Mouse (Mus musculus): Measurements from ENCODE around the gene Ankmy1. TPM values are rescaled to one million over a fixed set of nuclear protein-coding genes. Genes with fewer than 3 reads are reported as not detected.

Ankmy1 gene
- polyA plus RNA-seq, 1 experiment from 2014 or later = 0.67 TPM

DNA sequence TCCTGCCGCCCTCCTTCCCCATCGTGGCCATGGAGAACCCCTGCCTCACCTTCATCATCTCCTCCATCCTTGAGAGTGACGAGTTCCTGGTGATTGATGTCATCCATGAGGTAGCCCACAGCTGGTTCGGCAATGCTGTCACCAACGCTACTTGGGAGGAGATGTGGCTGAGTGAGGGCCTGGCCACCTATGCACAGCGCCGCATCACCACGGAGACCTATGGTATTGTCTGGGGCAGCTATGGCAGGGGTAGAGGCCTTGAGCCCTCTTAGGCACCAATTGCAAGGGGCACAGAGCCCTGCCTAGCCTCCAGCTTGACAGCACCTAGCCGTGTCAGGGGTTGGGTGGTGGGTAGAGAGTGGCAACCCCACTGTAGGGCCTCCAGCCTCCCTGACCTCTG is 14.0 kb upstream of the Ankmy1 start:
- ATAC-seq (replicated peaks; ENCODE audit: extremely low read depth, insufficient read depth, low FRiP score) = no peak
- no peaks in the 10 kb centered on the region for H3K27me3 ChIP-seq (ENCODE audit: control insufficient read depth, insufficient read depth, low read length)
- no peak overlapping the region for H3K9ac ChIP-seq (ENCODE audit: low read length)
- H3K9me3 ChIP-seq (replicated peaks; ENCODE audit: control insufficient read depth, low read length) = no peaks in the 10 kb centered on the region
- H3K27ac ChIP-seq (ENCODE audit: low read length) = no peak overlapping the region
- no peak overlapping the region for H3K4me3 ChIP-seq (ENCODE audit: low read length)
- peaks cover 21% of the 10 kb centered on the region for H3K4me1 ChIP-seq (ENCODE audit: control insufficient read depth, insufficient read depth, low read length)
- H3K4me2 ChIP-seq (ENCODE audit: low read depth, low read length) = no peak overlapping the region
- 91% methylated on average over 9 of the region's 9 CpGs for WGBS
- peaks cover 50% of the 10 kb centered on the region for H3K36me3 ChIP-seq (ENCODE audit: control insufficient read depth, insufficient read depth)

DNA sequence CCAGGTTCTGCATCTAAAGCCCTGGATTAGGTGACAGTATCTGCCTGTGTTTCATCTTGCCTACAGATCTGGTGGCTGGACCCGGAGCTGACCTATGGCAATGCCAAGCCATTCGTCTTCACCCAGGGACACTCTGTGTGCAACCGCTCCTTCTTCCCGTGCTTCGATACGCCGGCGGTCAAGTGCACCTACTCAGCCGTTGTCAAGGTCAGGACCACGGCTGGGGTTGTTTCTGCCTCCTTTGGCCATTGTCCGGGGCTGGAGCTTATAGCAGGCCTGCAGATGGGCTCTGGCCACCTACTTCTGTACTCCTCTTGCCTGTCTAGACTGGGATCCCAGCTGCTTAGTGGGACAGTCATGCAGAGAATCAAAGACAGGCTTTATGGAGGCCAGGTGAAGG is 12.3 kb upstream of the Ankmy1 start:
- no peak overlapping the region for H3K27ac ChIP-seq (ENCODE audit: low read length)
- no peak overlapping the region for H3K4me3 ChIP-seq (ENCODE audit: low read length)
- 92% methylated on average over 11 of the region's 11 CpGs for WGBS
- no peaks in the 10 kb centered on the region for H3K27me3 ChIP-seq (ENCODE audit: control insufficient read depth, insufficient read depth, low read length)
- H3K9me3 ChIP-seq (replicated peaks; ENCODE audit: control insufficient read depth, low read length) = no peaks in the 10 kb centered on the region
- H3K4me2 ChIP-seq (ENCODE audit: low read depth, low read length) = no peak overlapping the region
- H3K9ac ChIP-seq (ENCODE audit: low read length) = no peak overlapping the region
- H3K36me3 ChIP-seq (ENCODE audit: control insufficient read depth, insufficient read depth) = peaks cover 50% of the 10 kb centered on the region
- H3K4me1 ChIP-seq (ENCODE audit: control insufficient read depth, insufficient read depth, low read length) = peaks cover 12% of the 10 kb centered on the region
- no peak for ATAC-seq (replicated peaks; ENCODE audit: extremely low read depth, insufficient read depth, low FRiP score)

DNA sequence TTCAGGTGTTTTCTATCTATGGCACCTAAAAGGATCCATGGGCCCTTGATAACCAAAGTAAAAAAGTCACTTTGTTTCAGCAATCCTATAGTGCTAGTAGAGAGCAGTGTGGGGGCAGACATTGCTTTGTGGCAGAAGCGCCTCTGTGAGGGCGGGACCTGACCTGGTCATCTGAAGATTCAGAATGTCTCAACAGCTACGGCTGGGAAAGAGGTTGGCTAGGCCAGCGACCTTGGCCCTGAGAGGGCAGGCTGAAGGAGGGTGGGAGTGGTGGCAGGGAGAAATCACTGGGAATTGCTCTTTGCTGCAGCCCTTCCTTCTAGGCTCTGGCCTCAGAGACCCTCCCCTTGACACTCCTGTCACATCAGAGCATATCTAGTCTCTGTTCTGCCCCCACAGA is 11.5 kb upstream of the Ankmy1 start:
- peaks cover 19% of the 10 kb centered on the region for H3K4me1 ChIP-seq (ENCODE audit: control insufficient read depth, insufficient read depth, low read length)
- no peak overlapping the region for H3K27ac ChIP-seq (ENCODE audit: low read length)
- no peak for ATAC-seq (replicated peaks; ENCODE audit: extremely low read depth, insufficient read depth, low FRiP score)
- no peak overlapping the region for H3K4me2 ChIP-seq (ENCODE audit: low read depth, low read length)
- H3K4me3 ChIP-seq (ENCODE audit: low read length) = no peak overlapping the region
- no peaks in the 10 kb centered on the region for H3K27me3 ChIP-seq (ENCODE audit: control insufficient read depth, insufficient read depth, low read length)
- 75% methylated on average over 4 of the region's 4 CpGs for WGBS
- H3K36me3 ChIP-seq (ENCODE audit: control insufficient read depth, insufficient read depth) = peaks cover 44% of the 10 kb centered on the region
- H3K9me3 ChIP-seq (replicated peaks; ENCODE audit: control insufficient read depth, low read length) = no peaks in the 10 kb centered on the region
- no peak overlapping the region for H3K9ac ChIP-seq (ENCODE audit: low read length)

DNA sequence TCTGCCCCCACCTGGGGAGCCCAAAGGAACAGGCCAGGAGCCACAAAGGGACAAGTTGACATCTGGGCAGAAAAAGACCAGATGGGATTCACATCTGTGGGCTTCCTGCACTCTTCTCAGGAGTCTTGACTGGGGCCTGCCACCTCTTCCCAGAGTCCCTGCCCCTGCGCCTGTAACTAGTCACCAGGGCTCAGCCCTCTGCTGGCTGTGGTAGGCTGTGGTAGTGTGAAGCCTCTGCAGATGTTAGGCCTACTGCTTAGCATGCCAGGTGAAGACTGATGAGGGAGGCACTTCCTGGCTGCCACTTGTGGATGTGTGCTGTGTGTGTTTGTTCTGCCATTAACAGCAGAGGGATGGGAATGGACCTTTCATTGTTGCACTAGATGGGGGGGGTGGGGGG is 9.6 kb upstream of the Ankmy1 start:
- H3K27me3 ChIP-seq (ENCODE audit: control insufficient read depth, insufficient read depth, low read length) = no peaks in the 10 kb centered on the region
- peak overlapping the region; percentile 76 for H3K4me3 ChIP-seq (ENCODE audit: low read length)
- peaks cover 25% of the 10 kb centered on the region for H3K36me3 ChIP-seq (ENCODE audit: control insufficient read depth, insufficient read depth)
- H3K27ac ChIP-seq (ENCODE audit: low read length) = 0 out of 2 replicates have a peak overlapping the region, but pooled peaks have one; percentile 12
- no peaks in the 10 kb centered on the region for H3K9me3 ChIP-seq (replicated peaks; ENCODE audit: control insufficient read depth, low read length)
- WGBS = 41% methylated on average over 1 of the region's 1 CpGs
- H3K4me2 ChIP-seq (ENCODE audit: low read depth, low read length) = peak overlapping the region; percentile 87
- H3K4me1 ChIP-seq (ENCODE audit: control insufficient read depth, insufficient read depth, low read length) = peaks cover 25% of the 10 kb centered on the region
- ATAC-seq (replicated peaks; ENCODE audit: extremely low read depth, insufficient read depth, low FRiP score) = no peak
- peak overlapping the region; percentile 95 for H3K9ac ChIP-seq (ENCODE audit: low read length)

DNA sequence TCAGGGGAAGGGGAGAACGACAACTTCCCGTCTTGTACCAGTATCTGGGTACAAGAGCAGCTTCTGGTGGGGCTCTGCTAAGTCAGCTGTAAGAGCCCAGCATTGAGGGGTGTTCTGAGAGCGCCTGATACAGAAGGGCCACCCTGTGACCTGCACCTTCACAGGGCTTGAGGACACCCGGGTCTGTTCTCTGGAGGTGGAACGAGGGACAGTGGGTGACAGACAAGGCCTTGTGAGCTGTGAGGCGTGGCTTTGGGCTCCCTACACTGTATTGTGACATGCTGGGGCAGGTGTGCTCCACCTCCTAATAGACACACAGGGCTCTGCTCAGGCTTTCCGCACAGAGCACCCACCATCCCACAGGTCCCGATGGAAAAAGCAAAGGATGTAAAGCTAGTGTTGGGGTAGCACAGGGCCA is 9.0 kb upstream of the Ankmy1 start:
- no peak for ATAC-seq (replicated peaks; ENCODE audit: extremely low read depth, insufficient read depth, low FRiP score)
- peak overlapping the region; percentile 91 for H3K27ac ChIP-seq (ENCODE audit: low read length)
- H3K36me3 ChIP-seq (ENCODE audit: control insufficient read depth, insufficient read depth) = peaks cover 19% of the 10 kb centered on the region
- 42% methylated on average over 8 of the region's 8 CpGs for WGBS
- H3K9ac ChIP-seq (ENCODE audit: low read length) = peak overlapping the region; percentile 95
- H3K9me3 ChIP-seq (replicated peaks; ENCODE audit: control insufficient read depth, low read length) = no peaks in the 10 kb centered on the region
- H3K4me3 ChIP-seq (ENCODE audit: low read length) = peak overlapping the region; percentile 76
- no peaks in the 10 kb centered on the region for H3K27me3 ChIP-seq (ENCODE audit: control insufficient read depth, insufficient read depth, low read length)
- H3K4me2 ChIP-seq (ENCODE audit: low read depth, low read length) = peak overlapping the region; percentile 87
- H3K4me1 ChIP-seq (ENCODE audit: control insufficient read depth, insufficient read depth, low read length) = peaks cover 25% of the 10 kb centered on the region

DNA sequence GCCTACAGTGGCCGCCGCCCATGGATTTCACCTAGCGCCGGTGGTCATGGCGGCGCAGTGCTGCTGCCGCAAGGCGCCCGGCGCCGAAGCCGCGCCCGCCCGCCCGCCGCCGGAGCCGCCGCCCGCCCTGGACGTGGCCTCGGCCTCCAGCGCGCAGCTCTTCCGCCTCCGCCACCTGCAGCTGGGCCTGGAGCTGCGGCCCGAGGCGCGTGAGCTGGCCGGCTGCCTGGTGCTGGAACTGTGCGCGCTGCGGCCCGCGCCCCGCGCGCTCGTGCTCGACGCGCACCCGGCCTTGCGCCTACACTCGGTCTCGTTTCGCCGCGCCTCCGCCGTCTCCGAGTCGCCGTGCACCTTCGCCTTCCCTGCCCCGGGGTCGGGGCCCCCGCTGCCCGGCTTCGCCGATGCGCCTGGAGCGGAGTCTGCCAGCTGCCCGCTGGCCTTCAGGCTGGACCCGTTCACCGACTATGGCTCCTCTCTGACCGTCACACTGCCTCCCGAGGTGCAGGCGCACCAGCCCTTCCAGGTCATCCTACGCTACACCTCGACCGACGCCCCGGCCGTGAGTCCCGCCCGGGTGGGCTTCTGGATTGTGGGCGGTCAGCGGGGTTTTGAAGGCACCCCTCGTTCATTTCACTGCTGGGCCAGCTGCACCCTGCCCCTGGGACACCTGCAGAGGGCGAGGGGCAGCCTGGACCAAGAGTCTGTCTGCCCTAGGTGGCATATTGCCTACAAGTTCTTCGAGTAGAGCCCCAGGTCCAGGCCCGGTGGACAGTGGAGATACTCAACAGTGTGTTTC is 8.4 kb upstream of the Ankmy1 start:
- Histone ChIP-seq H3K27me3 (ENCODE audit: control insufficient read depth, insufficient read depth, low read length) (no peaks in the 10 kb centered on the region), H3K9me3 (replicated peaks; ENCODE audit: control insufficient read depth, low read length) (no peaks in the 10 kb centered on the region), H3K36me3 (ENCODE audit: control insufficient read depth, insufficient read depth) (peaks cover 13% of the 10 kb centered on the region), H3K4me2 (ENCODE audit: low read depth, low read length) (peak overlapping the region; percentile 87), H3K9ac (ENCODE audit: low read length) (peak overlapping the region; percentile 95), H3K4me1 (ENCODE audit: control insufficient read depth, insufficient read depth, low read length) (peaks cover 29% of the 10 kb centered on the region), H3K4me3 (ENCODE audit: low read length) (peak overlapping the region; percentile 76), H3K27ac (ENCODE audit: low read length) (peak overlapping the region; percentile 91)
- WGBS = under 1% methylated on average over 55 of the region's 85 CpGs
- peak; percentile 21 for ATAC-seq (replicated peaks; ENCODE audit: extremely low read depth, insufficient read depth, low FRiP score)

DNA sequence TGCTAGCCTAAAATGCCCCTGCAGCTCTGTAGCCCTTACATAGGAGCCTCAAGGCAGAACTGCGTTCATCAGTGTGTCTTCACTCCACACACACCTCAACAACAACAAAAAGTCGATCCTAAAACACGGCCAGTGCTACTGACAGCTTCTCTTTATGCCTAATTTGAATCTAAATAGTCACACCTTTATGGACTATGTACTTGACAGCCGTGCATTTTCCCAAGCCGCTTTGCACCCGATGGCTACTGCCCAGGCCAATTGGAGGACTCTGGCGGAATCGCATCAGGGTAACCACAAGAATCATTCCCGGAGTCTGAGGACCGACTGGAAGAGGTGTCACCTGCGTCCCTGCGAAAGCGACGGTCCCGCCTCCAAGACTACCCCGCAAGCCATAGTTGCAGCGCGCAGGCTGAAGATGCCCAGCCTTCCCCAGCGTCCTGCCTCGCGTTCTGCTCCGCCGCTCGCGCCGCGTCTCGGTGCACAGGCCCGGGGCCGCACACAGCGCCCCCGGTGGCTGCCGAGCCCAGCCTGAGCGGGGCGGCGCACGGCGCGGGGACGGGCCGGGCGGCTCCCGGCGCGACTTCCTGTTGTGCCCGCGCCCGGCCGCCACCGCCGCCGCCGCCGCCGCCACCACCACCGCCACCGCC is 7.7 kb upstream of the Ankmy1 start, which contains the start of gene Rnpepl1:
Gene Rnpepl1 (plus strand): TSS at position 545 of the 647 bp plus-strand sequence.
- no peaks in the 10 kb centered on the region for H3K9me3 ChIP-seq (replicated peaks; ENCODE audit: control insufficient read depth, low read length)
- ATAC-seq (replicated peaks; ENCODE audit: extremely low read depth, insufficient read depth, low FRiP score) = peak; percentile 51
- WGBS = under 1% methylated on average over 57 of the region's 57 CpGs
- peak within 1 kb of the TSS; percentile 87 for H3K4me2 ChIP-seq (ENCODE audit: low read depth, low read length)
- peak within 1 kb of the TSS; percentile 76 for H3K4me3 ChIP-seq (ENCODE audit: low read length)
- peaks cover 29% of the 10 kb centered on the region for H3K4me1 ChIP-seq (ENCODE audit: control insufficient read depth, insufficient read depth, low read length)
- peak within 1 kb of the TSS; percentile 95 for H3K9ac ChIP-seq (ENCODE audit: low read length)
- H3K27ac ChIP-seq (ENCODE audit: low read length) = peak within 1 kb of the TSS; percentile 91
- peaks cover 5% of the 10 kb centered on the region for H3K36me3 ChIP-seq (ENCODE audit: control insufficient read depth, insufficient read depth)
- H3K27me3 ChIP-seq (ENCODE audit: control insufficient read depth, insufficient read depth, low read length) = no peaks in the 10 kb centered on the region

DNA sequence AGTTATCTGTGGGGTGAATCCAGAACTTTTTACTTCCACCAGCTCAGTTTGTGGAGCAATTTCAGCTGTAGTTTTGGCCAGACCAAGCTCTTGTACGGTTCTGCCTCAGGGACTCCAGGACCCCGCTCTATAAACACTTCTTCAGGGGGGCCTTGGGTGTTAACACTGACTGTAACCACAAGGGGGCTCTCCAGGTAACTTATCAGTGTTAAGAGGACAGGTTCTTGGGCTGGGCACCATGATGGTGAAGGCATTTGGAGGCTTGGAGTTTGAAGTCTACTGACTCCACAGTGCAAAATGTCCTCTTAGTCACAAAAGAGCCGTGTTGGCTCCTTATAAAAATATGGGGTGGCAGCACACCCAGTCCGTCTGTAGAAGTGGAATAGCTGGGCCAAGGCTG is 6.4 kb upstream of the Ankmy1 start:
- 65% methylated on average over 4 of the region's 4 CpGs for WGBS
- ATAC-seq (replicated peaks; ENCODE audit: extremely low read depth, insufficient read depth, low FRiP score) = no peak

DNA sequence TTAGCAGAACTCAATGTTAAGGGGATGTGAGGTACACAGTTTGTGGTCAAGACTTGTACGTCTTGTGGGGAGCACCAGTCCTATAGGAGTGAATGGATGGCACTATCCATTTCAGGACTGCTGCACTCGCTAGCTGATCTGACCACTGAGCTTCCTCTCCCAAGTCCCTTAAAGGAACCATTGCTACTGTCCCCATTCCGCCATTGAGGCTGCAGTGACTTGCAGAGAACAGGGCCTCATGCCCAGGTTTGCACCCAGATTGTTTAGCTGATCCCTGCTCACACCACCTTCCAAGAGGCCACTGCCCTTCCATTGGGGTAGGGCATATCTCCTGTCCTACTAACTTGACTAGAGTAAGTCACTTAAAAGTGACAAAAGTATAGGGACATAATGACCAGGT is 6.0 kb upstream of the Ankmy1 start:
- no peak overlapping the region for H3K27ac ChIP-seq (ENCODE audit: low read length)
- no peak overlapping the region for H3K4me2 ChIP-seq (ENCODE audit: low read depth, low read length)
- no peaks in the 10 kb centered on the region for H3K36me3 ChIP-seq (ENCODE audit: control insufficient read depth, insufficient read depth)
- no peak for ATAC-seq (replicated peaks; ENCODE audit: extremely low read depth, insufficient read depth, low FRiP score)
- no peak overlapping the region for H3K9ac ChIP-seq (ENCODE audit: low read length)
- no peak overlapping the region for H3K4me3 ChIP-seq (ENCODE audit: low read length)
- WGBS = 97% methylated on average over 3 of the region's 3 CpGs
- no peaks in the 10 kb centered on the region for H3K9me3 ChIP-seq (replicated peaks; ENCODE audit: control insufficient read depth, low read length)
- no peaks in the 10 kb centered on the region for H3K27me3 ChIP-seq (ENCODE audit: control insufficient read depth, insufficient read depth, low read length)
- peaks cover 29% of the 10 kb centered on the region for H3K4me1 ChIP-seq (ENCODE audit: control insufficient read depth, insufficient read depth, low read length)

More for the DNA sequence above, 6.4 kb upstream of the Ankmy1 start:
- Histone ChIP-seq H3K4me1 (ENCODE audit: control insufficient read depth, insufficient read depth, low read length) (peaks cover 29% of the 10 kb centered on the region), H3K27me3 (ENCODE audit: control insufficient read depth, insufficient read depth, low read length) (no peaks in the 10 kb centered on the region), H3K36me3 (ENCODE audit: control insufficient read depth, insufficient read depth) (no peaks in the 10 kb centered on the region), H3K9me3 (replicated peaks; ENCODE audit: control insufficient read depth, low read length) (no peaks in the 10 kb centered on the region), H3K9ac (ENCODE audit: low read length) (no peak overlapping the region), H3K27ac (ENCODE audit: low read length) (no peak overlapping the region), H3K4me2 (ENCODE audit: low read depth, low read length) (no peak overlapping the region), H3K4me3 (ENCODE audit: low read length) (no peak overlapping the region)

All from heart, embryonic 16.5 days (tissue).